Mouse (Mus musculus): ENCODE results near the gene Wfdc3.
A peak's percentile ranks its signal among the peaks of the same experiment; 100 is the strongest.

Wfdc3 gene

GRCm38 (mm10) chr2:164776130-164776529, 30.4 kb upstream of the Wfdc3 start:
- DNase-seq (ENCODE audit: low spot score), result no peak

GRCm38 (mm10) chr2:164773989-164774364, 28.2 kb upstream of the Wfdc3 start:
- DNase-seq (ENCODE audit: low spot score), result no peak

GRCm38 (mm10) chr2:164773229-164773988, 27.7 kb upstream of the Wfdc3 start:
- DNase-seq (ENCODE audit: low spot score), result no peak

DNA sequence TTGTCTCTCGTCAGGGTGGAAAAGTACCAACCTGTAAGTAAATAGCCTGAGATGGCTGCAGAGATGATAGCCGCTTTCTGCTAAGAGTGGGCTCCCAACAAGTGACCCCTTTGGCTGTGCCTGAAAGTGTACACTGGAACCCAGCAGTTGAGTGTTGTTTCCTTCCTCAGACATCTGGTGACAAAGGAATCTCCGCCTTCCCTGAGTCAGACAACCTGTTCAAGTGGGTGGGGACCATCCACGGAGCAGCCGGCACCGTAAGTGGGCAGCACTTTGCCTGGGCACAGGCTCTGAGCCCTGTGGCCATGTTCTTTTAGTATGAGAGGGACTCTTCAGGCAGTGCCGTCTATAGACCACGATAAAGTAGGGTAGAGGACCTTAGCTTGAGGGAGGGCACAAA, 25.4 kb upstream of the Wfdc3 start:
- DNase-seq (ENCODE audit: low spot score), result no peak

DNA sequence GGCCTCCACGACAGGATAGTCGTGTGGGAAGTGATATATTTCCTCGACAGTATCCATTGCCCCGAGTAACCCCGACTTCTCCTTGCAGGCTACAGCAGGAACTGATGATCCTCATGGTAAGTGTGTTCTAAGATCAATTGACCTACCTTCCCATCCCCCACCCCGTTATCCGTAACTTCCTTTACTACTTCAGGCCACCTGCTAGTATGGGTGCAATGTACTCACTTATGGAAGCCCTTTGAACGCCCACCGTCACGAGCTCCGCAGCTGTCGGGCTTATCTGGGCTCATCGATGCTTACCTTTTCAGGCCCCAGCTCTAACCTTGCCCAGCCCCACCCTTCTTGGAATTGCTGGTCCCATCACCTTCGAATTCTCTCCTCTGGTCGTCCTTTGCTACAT, 24.5 kb upstream of the Wfdc3 start:
- DNase-seq (ENCODE audit: low spot score), result no peak

DNA sequence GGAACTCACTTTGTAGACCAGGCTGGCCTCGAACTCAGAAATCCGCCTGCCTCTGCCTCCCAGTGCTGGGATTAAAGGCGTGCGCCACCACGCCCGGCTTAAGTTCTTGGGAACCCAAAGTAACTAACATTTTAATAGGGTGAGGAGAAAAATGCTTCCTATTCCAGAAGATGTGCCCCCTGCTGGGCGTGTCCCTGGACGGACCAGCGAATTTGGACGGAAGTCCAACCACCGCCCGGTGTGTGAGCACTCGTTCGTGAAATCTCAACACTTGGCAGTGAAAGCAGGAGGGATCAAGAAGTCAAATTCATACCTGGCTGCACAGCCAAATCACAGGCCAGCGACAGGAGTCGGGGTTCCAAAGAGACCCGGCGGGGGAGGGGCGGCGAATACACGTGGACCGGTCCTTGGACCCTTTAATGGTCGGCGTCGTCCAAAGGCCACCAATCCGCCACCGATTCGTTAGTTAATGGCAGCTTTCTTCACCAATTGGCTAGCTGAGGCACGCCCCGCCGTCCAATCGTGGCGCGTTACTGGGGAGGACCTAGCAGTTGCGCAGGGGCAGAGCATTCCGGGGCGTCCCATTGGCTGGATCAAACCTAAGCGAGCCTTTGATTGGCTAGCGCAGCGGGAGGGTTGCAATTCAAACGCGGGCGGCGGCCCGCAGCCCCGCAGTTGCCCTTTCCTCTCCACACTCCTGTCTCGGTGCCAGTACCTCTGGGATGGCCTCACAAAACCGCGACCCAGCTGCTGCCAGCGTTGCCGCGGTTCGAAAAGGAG, 23.7 kb upstream of the Wfdc3 start, which contains the start of gene Ube2c:
Ube2c (plus strand) TSS at position 641 of the 780 bp plus-strand sequence.
- peak; percentile 93 for DNase-seq (ENCODE audit: low spot score)

DNA sequence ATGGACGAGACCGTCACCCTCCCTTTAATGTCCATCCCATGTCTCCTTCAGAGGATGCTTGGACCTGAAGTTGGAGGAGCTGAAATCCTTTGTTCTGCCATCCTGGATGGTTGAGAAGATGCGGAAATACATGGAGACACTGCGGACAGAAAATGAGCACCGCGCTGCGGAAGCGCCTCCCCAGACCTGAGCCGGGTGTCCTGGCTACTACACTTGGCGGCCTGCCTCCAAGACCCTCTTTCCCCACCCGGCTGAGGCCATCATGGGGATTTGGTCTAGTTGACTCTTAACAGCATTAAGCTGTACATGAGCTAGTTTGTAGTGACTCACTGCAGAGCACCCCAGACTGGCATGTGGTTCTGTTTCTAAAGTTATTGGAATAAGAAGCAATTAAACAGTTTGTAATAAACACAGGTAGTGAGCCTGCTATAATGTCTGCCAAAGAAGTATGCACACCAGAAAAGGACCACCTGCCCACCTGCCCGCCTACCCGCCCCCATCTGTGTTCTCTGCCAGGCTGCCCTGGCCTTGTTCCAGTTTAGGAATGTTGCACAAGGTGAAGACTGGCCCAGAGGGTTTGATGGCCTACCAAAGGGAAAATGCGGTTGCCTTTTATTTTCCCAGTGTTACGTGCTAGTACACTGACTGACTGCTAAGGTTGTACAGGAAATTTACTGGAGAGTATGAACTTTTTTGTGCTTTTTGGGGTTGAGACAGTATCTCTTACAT, 22.2 kb upstream of the Wfdc3 start:
- no peak for DNase-seq (ENCODE audit: low spot score)

GRCm38 (mm10) chr2:164765841-164766240, 20.1 kb upstream of the Wfdc3 start:
- no peak for DNase-seq (ENCODE audit: low spot score)

- no peak for DNase-seq (ENCODE audit: low spot score)
Measured at GRCm38 (mm10) chr2:164762593-164762992, 16.9 kb upstream of the Wfdc3 start.

GRCm38 (mm10) chr2:164761971-164762370, 16.2 kb upstream of the Wfdc3 start:
- no peak for DNase-seq (ENCODE audit: low spot score)

GRCm38 (mm10) chr2:164761502-164761901, 15.8 kb upstream of the Wfdc3 start:
- DNase-seq (ENCODE audit: low spot score), result no peak

DNA sequence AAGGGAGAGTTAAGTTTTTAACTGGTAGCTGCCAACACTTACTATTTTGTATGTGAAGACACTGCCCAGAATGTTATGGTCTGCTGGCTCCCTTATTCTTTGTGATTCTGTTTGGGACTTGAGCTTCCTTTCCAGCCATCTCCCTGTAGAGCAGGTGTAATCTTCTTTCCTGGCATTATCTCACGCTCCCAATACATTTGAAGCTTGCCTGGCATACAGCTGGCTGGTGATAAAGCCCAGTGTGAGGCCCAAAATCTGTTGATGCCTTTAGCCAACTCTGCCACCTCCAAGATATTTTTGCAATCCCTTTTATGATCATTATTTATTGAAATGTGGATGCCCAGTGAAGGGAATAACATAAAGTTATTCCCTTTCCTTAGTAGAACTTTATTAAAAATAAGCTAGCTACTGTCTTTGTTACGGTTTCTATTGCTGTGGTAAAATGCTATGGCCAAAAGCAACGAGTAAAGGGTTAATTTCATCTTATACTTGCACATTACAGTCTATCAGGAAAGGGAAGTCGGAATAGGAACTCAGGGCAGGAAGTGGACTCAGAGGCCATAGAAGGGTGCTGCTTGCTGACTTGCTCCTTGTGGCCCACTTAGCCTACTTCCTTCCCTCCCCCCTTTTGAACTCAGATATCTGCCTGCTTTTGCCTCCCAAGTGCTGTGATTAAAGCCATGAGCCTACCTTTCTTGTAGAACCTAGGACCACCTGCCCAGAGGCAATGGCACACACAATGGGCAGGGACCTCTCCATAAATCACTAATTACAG, 14.5 kb upstream of the Wfdc3 start:
- no peak for DNase-seq (ENCODE audit: low spot score)

- no peak for DNase-seq (ENCODE audit: low spot score)
Measured at GRCm38 (mm10) chr2:164758692-164759091, 13.0 kb upstream of the Wfdc3 start.

GRCm38 (mm10) chr2:164757841-164758240, 12.1 kb upstream of the Wfdc3 start:
- no peak for DNase-seq (ENCODE audit: low spot score)

- DNase-seq (ENCODE audit: low spot score), result no peak
Measured at GRCm38 (mm10) chr2:164754800-164755199, 9.1 kb upstream of the Wfdc3 start.

- no peak for DNase-seq (ENCODE audit: low spot score)
Measured at GRCm38 (mm10) chr2:164754105-164754504, 8.4 kb upstream of the Wfdc3 start.

DNA sequence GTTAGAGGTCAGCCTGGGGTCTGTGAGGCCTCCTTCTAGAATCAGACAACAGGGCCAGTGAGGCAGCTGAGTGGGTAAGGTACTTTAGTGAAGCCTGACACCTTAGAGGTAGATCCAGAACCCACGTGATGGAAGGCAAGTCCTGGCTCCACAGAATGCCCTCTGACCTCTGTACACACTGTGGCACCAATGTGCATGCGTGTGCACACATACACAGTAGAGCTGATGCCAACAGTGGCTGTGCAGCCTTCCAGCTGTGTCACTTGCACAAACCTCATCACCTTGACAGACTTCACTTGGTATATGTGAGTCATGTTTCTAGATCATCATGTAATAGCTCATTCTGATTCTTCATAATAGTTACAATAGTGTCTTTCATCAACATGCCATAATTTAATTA, 6.7 kb upstream of the Wfdc3 start:
- DNase-seq (ENCODE audit: low spot score), result no peak

- no peak for DNase-seq (ENCODE audit: low spot score)
Measured at GRCm38 (mm10) chr2:164748991-164749390, 3.3 kb upstream of the Wfdc3 start.

GRCm38 (mm10) chr2:164748191-164748590, 2.5 kb upstream of the Wfdc3 start:
- no peak for DNase-seq (ENCODE audit: low spot score)

- DNase-seq (ENCODE audit: low spot score), result no peak
Measured at GRCm38 (mm10) chr2:164746693-164747092, 962 bp upstream of the Wfdc3 start.

DNA sequence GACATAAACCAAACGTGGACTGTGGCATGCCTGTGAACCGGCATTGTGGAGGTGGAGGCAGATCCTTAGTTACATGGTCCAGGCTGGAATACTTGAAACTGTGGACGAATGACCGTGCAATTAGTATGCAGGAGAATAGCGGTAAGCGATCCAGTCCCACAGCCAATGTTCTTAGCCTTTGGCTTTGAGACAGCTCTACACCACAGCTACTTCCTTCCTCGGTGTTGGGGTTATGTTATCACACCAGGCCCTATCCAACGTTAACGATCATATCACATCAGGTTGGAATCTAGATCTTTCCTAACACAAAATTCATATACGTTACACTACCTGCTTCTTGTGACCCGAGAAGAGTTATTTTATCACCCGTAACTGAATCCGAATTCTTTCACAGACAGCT, 744 bp downstream of the Wfdc3 start:
- DNase-seq (ENCODE audit: low spot score), result no peak

DNA sequence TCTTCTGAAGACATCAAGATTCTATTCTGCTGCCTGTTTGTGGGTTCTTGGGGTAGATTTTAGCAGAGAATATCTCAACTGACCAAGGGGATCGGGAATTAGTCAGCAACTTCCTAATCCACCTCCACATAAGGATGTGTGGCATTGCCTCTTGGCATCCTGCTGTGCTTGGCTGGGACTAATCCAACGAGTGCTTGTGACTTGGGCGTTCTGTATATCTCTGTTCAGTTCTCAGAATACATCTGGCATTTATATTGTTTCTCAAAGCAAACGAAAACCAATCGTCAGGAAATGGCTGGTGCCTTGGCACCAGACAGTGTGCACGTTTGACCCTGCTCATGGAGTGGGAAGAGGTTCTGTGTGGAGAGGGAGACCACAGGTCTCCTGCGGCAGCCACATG, 5.9 kb downstream of the Wfdc3 start:
- no peak for DNase-seq (ENCODE audit: low spot score)

Data from urinary bladder, postnatal 10 days (tissue).